Mouse (Mus musculus) CH12.LX (cell line): ENCODE data around the gene Pip5k1a. TPM values are rescaled to one million over a fixed set of nuclear protein-coding genes. Genes with fewer than 3 reads are reported as not detected.

Experiments used
- DNase-seq: peaks from one replicate; pipeline ENCODE4 v3.0.0-alpha.2; 2013; ENCODE audit errors: extremely low read depth
- H3K27ac ChIP-seq: 2 replicates; pipeline ENCODE4 v1.5.1; 2012; ENCODE audit warnings: low read depth, mild to moderate bottlenecking, control low read depth, moderate library complexity; ENCODE audit not compliant: insufficient read depth
- H3K27me3 ChIP-seq: replicated peaks from 2 replicates; pipeline ENCODE3; 2012; ENCODE audit warnings: inconsistent platforms
- H3K36me3 ChIP-seq, 2 experiments: replicated peaks in 1 of 2; 2 replicates each; pipeline versions ENCODE3 to v1.6.1; 2012; ENCODE audit warnings: inconsistent platforms in 1 of 2, low read length in 1 of 2, mild to moderate bottlenecking in 1 of 2, mixed read lengths in 1 of 2, moderate library complexity in 1 of 2; ENCODE audit not compliant: control insufficient read depth in 1 of 2, insufficient read depth in 1 of 2
- H3K4me1 ChIP-seq, 2 experiments: 2 replicates each; pipeline ENCODE4 v1.6.1; 2012; ENCODE audit warnings: inconsistent platforms in 1 of 2, moderate library complexity in 1 of 2; ENCODE audit not compliant: insufficient read depth in 2 of 2, control insufficient read depth in 1 of 2
- H3K4me2 ChIP-seq: 2 replicates; pipeline ENCODE4 v1.6.1; 2012; ENCODE audit warnings: low read depth, mild to moderate bottlenecking, control low read depth; ENCODE audit not compliant: poor library complexity, insufficient read depth, severe bottlenecking
- H3K4me3 ChIP-seq, 3 experiments: fragments of 150-350 bp in 1 of 3; sonication (generic) in 1 of 3; replicated peaks in 1 of 3; 2 replicates each; pipeline versions ENCODE3 to v1.5.1; 2011 to 2012; ENCODE audit warnings: low read depth in 2 of 3, low read length in 2 of 3, mild to moderate bottlenecking in 2 of 3, moderate library complexity in 2 of 3, control low read depth in 1 of 3, improper control_type of control experiment in 1 of 3, inconsistent platforms in 1 of 3, mixed read lengths in 1 of 3; ENCODE audit not compliant: poor library complexity in 1 of 3
- H3K79me2 ChIP-seq: replicated peaks from 2 replicates; pipeline ENCODE4 v1.6.1; 2012; ENCODE audit warnings: mild to moderate bottlenecking, moderate library complexity; ENCODE audit not compliant: control insufficient read depth, poor library complexity, insufficient read depth, severe bottlenecking; ENCODE audit errors: extremely low read depth
- H3K9ac ChIP-seq: 2 replicates; pipeline ENCODE4 v1.6.1; 2012; ENCODE audit warnings: low read depth, mild to moderate bottlenecking, control low read depth, moderate library complexity; ENCODE audit not compliant: insufficient read depth
- H3K9me3 ChIP-seq: replicated peaks from 2 replicates; pipeline ENCODE3; 2012; ENCODE audit warnings: low read length, inconsistent platforms, mixed read lengths
- BHLHE40 ChIP-seq: IDR thresholded peaks from 2 replicates; pipeline ENCODE4 v1.6.1; 2011; ENCODE audit warnings: mild to moderate bottlenecking, low read depth, low read length, improper control_type of control experiment
- CHD1 ChIP-seq: IDR thresholded peaks from 2 replicates; pipeline ENCODE4 v1.6.1; 2012; ENCODE audit warnings: low read depth, low read length, improper control_type of control experiment, inconsistent platforms
- CHD2 ChIP-seq: IDR thresholded peaks from 2 replicates; pipeline ENCODE4 v1.6.1; 2011; ENCODE audit warnings: low read length, improper control_type of control experiment
- CTCF ChIP-seq, 2 experiments: IDR thresholded peaks in 1 of 2; conservative IDR thresholded peaks in 1 of 2; 2 replicates each; pipeline ENCODE4 v1.5.1; 2011 to 2012; ENCODE audit warnings: low read depth in 2 of 2, low read length in 2 of 2, improper control_type of control experiment in 1 of 2, inconsistent platforms in 1 of 2, mild to moderate bottlenecking in 1 of 2, moderate library complexity in 1 of 2
- E2F4 ChIP-seq: IDR thresholded peaks from 2 replicates; pipeline ENCODE4 v1.6.1; 2011; ENCODE audit warnings: low read depth, low read length, improper control_type of control experiment; ENCODE audit not compliant: insufficient replicate concordance
- ELF1 ChIP-seq: IDR thresholded peaks from 2 replicates; pipeline ENCODE4 v1.6.1; 2014; ENCODE audit warnings: low read depth, mild to moderate bottlenecking, inconsistent platforms, low read length, improper control_type of control experiment
- EP300 ChIP-seq: IDR thresholded peaks from 2 replicates; pipeline ENCODE4 v1.6.1; 2011; ENCODE audit warnings: low read length, improper control_type of control experiment
- ETS1 ChIP-seq: conservative IDR thresholded peaks from 2 replicates; pipeline ENCODE4 v1.6.1; 2012; ENCODE audit warnings: low read depth, mild to moderate bottlenecking, inconsistent platforms, low read length, improper control_type of control experiment, moderate library complexity
- GABPA ChIP-seq: IDR thresholded peaks from 2 replicates; pipeline ENCODE4 v1.6.1; 2012; ENCODE audit warnings: low read depth, low read length, improper control_type of control experiment, inconsistent platforms; ENCODE audit not compliant: insufficient replicate concordance
- HCFC1 ChIP-seq: IDR thresholded peaks from 2 replicates; pipeline ENCODE4 v1.6.1; 2012; ENCODE audit warnings: low read depth, mild to moderate bottlenecking, inconsistent platforms, low read length, improper control_type of control experiment
- IRF4 ChIP-seq: IDR thresholded peaks from 2 replicates; pipeline ENCODE4 v1.6.1; 2014; ENCODE audit warnings: low read depth, mild to moderate bottlenecking, inconsistent platforms, low read length, improper control_type of control experiment
- JUN ChIP-seq: IDR thresholded peaks from 2 replicates; pipeline ENCODE4 v1.6.1; 2011; ENCODE audit warnings: low read depth, mild to moderate bottlenecking, low read length, improper control_type of control experiment, moderate library complexity; ENCODE audit not compliant: insufficient read depth
- JUND ChIP-seq: conservative IDR thresholded peaks from 2 replicates; pipeline ENCODE4 v1.6.1; 2011; ENCODE audit warnings: low read depth, low read length, improper control_type of control experiment
- KAT2A ChIP-seq: IDR thresholded peaks from 2 replicates; pipeline ENCODE4 v1.6.1; 2012; ENCODE audit warnings: low read length, improper control_type of control experiment, inconsistent platforms; ENCODE audit not compliant: insufficient replicate concordance
- MAFK ChIP-seq: IDR thresholded peaks from 2 replicates; pipeline ENCODE4 v1.6.1; 2011; ENCODE audit warnings: low read length, improper control_type of control experiment; ENCODE audit not compliant: insufficient replicate concordance
- MAX ChIP-seq: IDR thresholded peaks from 2 replicates; pipeline ENCODE4 v1.6.1; 2011; ENCODE audit warnings: low read length, improper control_type of control experiment
- MAZ ChIP-seq: IDR thresholded peaks from 2 replicates; pipeline ENCODE4 v1.6.1; 2012; ENCODE audit warnings: low read depth, mild to moderate bottlenecking, inconsistent platforms, low read length, improper control_type of control experiment, moderate library complexity
- MEF2A ChIP-seq: IDR thresholded peaks from 2 replicates; pipeline ENCODE4 v1.6.1; 2014; ENCODE audit warnings: low read depth, mild to moderate bottlenecking, inconsistent platforms, low read length, improper control_type of control experiment, borderline replicate concordance
- MXI1 ChIP-seq: IDR thresholded peaks from 2 replicates; pipeline ENCODE4 v1.6.1; 2011; ENCODE audit warnings: mild to moderate bottlenecking, low read depth, low read length, improper control_type of control experiment
- MYC ChIP-seq: IDR thresholded peaks from 2 replicates; pipeline ENCODE4 v1.6.1; 2011; ENCODE audit warnings: low read depth, mild to moderate bottlenecking, improper control_type of control experiment, low read length
- NELFE ChIP-seq: IDR thresholded peaks from 2 replicates; pipeline ENCODE4 v1.6.1; 2011; ENCODE audit warnings: low read depth, low read length, improper control_type of control experiment
- NRF1 ChIP-seq: IDR thresholded peaks from 2 replicates; pipeline ENCODE4 v1.6.1; 2014; ENCODE audit warnings: low read depth, mild to moderate bottlenecking, inconsistent platforms, low read length, improper control_type of control experiment, moderate library complexity
- PAX5 ChIP-seq: IDR thresholded peaks from 2 replicates; pipeline ENCODE4 v1.6.1; 2012; ENCODE audit warnings: low read length, inconsistent platforms, mixed read lengths
- POLR2A ChIP-seq: IDR thresholded peaks from 2 replicates; pipeline ENCODE4 v1.6.1; 2011; ENCODE audit warnings: low read depth, mild to moderate bottlenecking, improper control_type of control experiment, low read length
- POLR2AphosphoS2 ChIP-seq: IDR thresholded peaks from 2 replicates; pipeline ENCODE4 v1.6.1; 2011; ENCODE audit warnings: low read depth, low read length, improper control_type of control experiment
- RAD21 ChIP-seq: IDR thresholded peaks from 2 replicates; pipeline ENCODE4 v1.6.1; 2011; ENCODE audit warnings: low read depth, mild to moderate bottlenecking, low read length, improper control_type of control experiment, moderate library complexity
- RCOR1 ChIP-seq: conservative IDR thresholded peaks from 2 replicates; pipeline ENCODE4 v1.6.1; 2012; ENCODE audit warnings: low read depth, mild to moderate bottlenecking, inconsistent platforms, low read length, improper control_type of control experiment
- SIN3A ChIP-seq: IDR thresholded peaks from 2 replicates; pipeline ENCODE4 v1.6.1; 2012; ENCODE audit warnings: low read length, improper control_type of control experiment, inconsistent platforms
- SMC3 ChIP-seq: IDR thresholded peaks from 2 replicates; pipeline ENCODE4 v1.6.1; 2011; ENCODE audit warnings: low read depth, low read length, improper control_type of control experiment
- TBP ChIP-seq: conservative IDR thresholded peaks from 2 replicates; pipeline ENCODE4 v1.6.1; 2011; ENCODE audit warnings: low read depth, low read length, improper control_type of control experiment
- TCF12 ChIP-seq: IDR thresholded peaks from 2 replicates; pipeline ENCODE4 v1.6.1; 2014; ENCODE audit warnings: low read depth, mild to moderate bottlenecking, inconsistent platforms, low read length, improper control_type of control experiment
- UBTF ChIP-seq: IDR thresholded peaks from 2 replicates; pipeline ENCODE4 v1.6.1; 2012; ENCODE audit warnings: low read depth, mild to moderate bottlenecking, inconsistent platforms, low read length, improper control_type of control experiment, moderate library complexity
- USF1 ChIP-seq: IDR thresholded peaks from 2 replicates; pipeline ENCODE4 v1.6.1; 2014; ENCODE audit warnings: low read depth, mild to moderate bottlenecking, inconsistent platforms, low read length, improper control_type of control experiment
- USF2 ChIP-seq: conservative IDR thresholded peaks from 2 replicates; pipeline ENCODE4 v1.6.1; 2011; ENCODE audit warnings: low read depth, low read length, improper control_type of control experiment
- ZC3H11A ChIP-seq: IDR thresholded peaks from 2 replicates; pipeline ENCODE4 v1.6.1; 2012; ENCODE audit warnings: low read depth, mild to moderate bottlenecking, inconsistent platforms, low read length, improper control_type of control experiment
- ZKSCAN1 ChIP-seq: IDR thresholded peaks from 2 replicates; pipeline ENCODE4 v1.6.1; 2012; ENCODE audit warnings: low read depth, inconsistent platforms, low read length, improper control_type of control experiment, borderline replicate concordance
- ZMIZ1 ChIP-seq: IDR thresholded peaks from 2 replicates; pipeline ENCODE4 v1.6.1; 2012; ENCODE audit warnings: low read depth, mild to moderate bottlenecking, inconsistent platforms, low read length, improper control_type of control experiment
- ZNF384 ChIP-seq: IDR thresholded peaks from 2 replicates; pipeline ENCODE4 v1.6.1; 2012; ENCODE audit warnings: low read depth, low read length, improper control_type of control experiment, inconsistent platforms
- dilution Hi-C: fragments of 300-500 bp; cut with MboI; formaldehyde crosslinking; loops from 2 replicates; pipeline ENCODE4 v1.14.3; 2020; ENCODE audit warnings: low sequenced_read_pairs; ENCODE audit not compliant: extremely low pct_unique_long_range_greater_than_20kb, extremely low pct_ligation_motif_present
- in situ Hi-C: fragments of 300-500 bp; cut with MboI; formaldehyde crosslinking; loops from 3 replicates; pipeline ENCODE4 v1.14.3; 2019; ENCODE audit warnings: low sequenced_read_pairs, low pct_ligation_motif_present, low pct_unique_long_range_greater_than_20kb, mixed read lengths
- polyA plus RNA-seq: library from polyadenylated mRNA; unstranded; fragments of >175 nt; gene quantifications from 2 replicates; pipeline ENCODE4 v1.2.1, GENCODE M21; 2012; ENCODE audit warnings: low read depth; ENCODE audit not compliant: insufficient read length
- total RNA-seq, 2 experiments: library from RNA; depleted of rRNA; stranded (reverse); fragments of 300-350 nt in 1 of 2; fragments of >200 nt in 1 of 2; gene quantifications; 2 replicates each; pipeline ENCODE4 v1.2.3; 2012 to 2014

The Pip5k1a gene
- total RNA-seq (2012; rRNA removed) (21.5 and 22.7 TPM in 2 replicates), total RNA-seq (2014; rRNA removed) (34.1 and 38.0 TPM in 2 replicates), polyA plus RNA-seq (35.8 and 40.3 TPM in 2 replicates)

DNA sequence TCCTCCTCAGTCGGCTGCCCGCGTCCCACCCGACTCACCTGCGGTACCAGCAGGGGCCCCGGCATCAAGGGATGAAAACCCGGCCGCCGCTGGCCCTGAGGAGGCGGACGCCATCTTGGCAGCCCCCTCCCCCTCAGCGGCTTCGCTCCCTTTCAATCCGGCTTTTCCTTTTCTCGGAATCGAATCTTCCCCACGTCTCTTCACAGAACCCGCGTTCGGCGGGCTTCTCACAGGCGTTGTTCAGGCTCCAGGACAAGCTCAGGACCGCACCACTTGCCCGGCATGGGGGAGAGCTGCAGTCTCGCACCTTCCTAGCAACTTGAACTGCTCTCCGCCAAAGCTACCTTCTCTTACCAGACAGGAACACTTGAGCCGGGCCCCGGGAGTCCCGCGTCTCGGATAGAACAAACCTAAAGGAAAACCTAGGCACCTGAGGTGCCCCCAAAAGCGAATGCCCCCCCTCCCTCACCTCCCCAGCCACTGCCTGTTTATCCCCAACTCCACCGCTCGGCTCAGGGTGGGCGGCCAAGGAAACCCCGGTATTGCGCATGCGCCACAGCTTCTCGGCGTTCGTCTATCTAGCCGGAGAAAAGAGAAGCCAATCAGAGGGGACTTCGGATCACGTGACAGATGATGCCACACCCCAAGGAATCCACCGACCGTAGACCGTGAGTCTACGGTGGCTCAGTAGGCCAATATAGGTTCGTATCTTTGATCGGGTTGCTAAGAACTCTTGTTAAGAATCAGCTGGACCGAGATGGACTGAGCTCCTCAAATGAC is at the start of gene Pip5k1a:
TSS of gene Pip5k1a (minus strand) at position 593 of the 780 bp plus-strand sequence.
- H3K4me2 ChIP-seq, result peak within 1 kb of the TSS; percentile 100
- peaks cover 44% of the 10 kb centered on the region for H3K79me2 ChIP-seq
- H3K36me3 ChIP-seq, result peaks cover 0 to 18% of the 10 kb centered on the region in 2 experiments
- H3K4me1 ChIP-seq, result peaks cover 3 to 18% of the 10 kb centered on the region in 2 experiments; a peak in 3 of 4 replicates
- peak within 1 kb of the TSS; percentile 94 to 97 (median 94) for H3K4me3 ChIP-seq
- TF ChIP-seq CHD2 (no peak), IRF4 (peak; percentile 41; the same call in 1 of the 2 replicates), E2F4 (no peak), SIN3A (peak; percentile 92), RCOR1 (no peak), CTCF (conservative IDR thresholded peaks at IDR 0.05 in 1 of 2, IDR thresholded peaks at IDR 0.05 in 1 of 2; ENCODE audit: low read depth in 2 of 2, low read length in 2 of 2) (no peak), HCFC1 (peak; percentile 84), BHLHE40 (peak; percentile 84), JUN (no peak), SMC3 (no peak), PAX5 (no peak), GABPA (no peak), ZC3H11A (no peak), USF2 (peak; percentile 98), MEF2A (no peak; the same call in 1 of the 2 replicates), MAX (peak; percentile 96), MXI1 (peak; percentile 67), NRF1 (peak; percentile 97), ZNF384 (no peak), USF1 (peak; percentile 98), CHD1 (peak; percentile 60; the same call in 1 of the 2 replicates), ZMIZ1 (no peak), MYC (no peak), JUND (no peak), MAZ (no peak), ETS1 (no peak), TCF12 (peak; percentile 59), MAFK (no peak), KAT2A (peak; percentile 42; the same call in 1 of the 2 replicates), RAD21 (no peak), UBTF (peak; percentile 39; the same call in 1 of the 2 replicates), TBP (peak; percentile 38; the same call in 1 of the 2 replicates), POLR2AphosphoS2 (no peak; the same call in 1 of the 2 replicates), ELF1 (peak; percentile 67; the same call in 1 of the 2 replicates), EP300 (no peak), POLR2A (peak; percentile 84), ZKSCAN1 (no peak), NELFE (peak; percentile 77)
- peak; percentile 99 for DNase-seq
- H3K9ac ChIP-seq, result peak within 1 kb of the TSS; percentile 88
- H3K27me3 ChIP-seq, result no peaks in the 10 kb centered on the region
- H3K9me3 ChIP-seq, result no peaks in the 10 kb centered on the region
- H3K27ac ChIP-seq, result peak within 1 kb of the TSS; percentile 5; the same call in 1 of the 2 replicates
- in situ Hi-C loops, result no loop called here
- dilution Hi-C loops, result no loop called here
